Mouse (Mus musculus): Measurements from ENCODE around the gene Pcbp1.
A peak's percentile ranks its signal among the peaks of the same experiment; 100 is the strongest.
"Not testable (repeated sequence)": the region's sequence is repeated elsewhere in the genome, so short reads cannot be mapped to it uniquely, and the experiment has no call there.

The Pcbp1 gene

DNA sequence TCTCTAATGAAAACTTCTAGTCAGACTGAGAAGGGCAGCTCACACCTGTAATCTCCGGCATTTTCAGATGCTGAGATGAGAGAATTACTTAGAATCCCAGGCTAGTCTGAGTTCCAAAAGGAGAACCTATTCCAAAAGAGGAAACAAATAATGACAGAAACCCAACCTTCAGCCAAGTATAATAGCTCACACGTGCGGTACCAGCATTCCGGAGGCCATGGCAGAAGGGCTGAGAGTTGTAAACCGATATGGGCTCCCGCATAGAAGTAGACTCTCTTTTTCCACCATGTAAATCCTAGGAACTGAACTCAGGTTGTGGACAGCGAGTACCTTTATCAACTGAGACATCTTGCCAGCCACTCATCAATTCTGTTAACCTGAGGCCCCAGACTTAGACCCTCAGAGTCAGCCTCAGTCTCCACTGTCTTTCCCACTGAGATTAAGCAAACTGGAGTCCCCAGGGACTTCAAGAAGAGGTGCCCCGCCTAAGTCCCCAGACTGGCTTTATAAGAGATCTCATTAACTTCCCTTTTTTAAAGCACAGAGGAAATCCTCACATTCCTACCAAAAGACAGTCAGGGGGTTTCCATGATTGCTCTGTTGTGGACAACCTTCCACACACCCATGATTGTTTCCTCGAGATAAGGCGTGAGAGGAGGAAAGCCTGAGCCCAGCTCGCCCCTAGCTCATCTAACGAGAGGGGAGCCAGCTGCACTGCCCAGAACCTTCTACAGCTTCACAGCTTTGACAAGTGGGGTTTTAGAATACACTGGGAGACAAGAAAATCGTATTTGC lies 32.5 kb downstream of the Pcbp1 start:
- DNase-seq, result peak in 1 of 2 experiments; percentile 34

DNA sequence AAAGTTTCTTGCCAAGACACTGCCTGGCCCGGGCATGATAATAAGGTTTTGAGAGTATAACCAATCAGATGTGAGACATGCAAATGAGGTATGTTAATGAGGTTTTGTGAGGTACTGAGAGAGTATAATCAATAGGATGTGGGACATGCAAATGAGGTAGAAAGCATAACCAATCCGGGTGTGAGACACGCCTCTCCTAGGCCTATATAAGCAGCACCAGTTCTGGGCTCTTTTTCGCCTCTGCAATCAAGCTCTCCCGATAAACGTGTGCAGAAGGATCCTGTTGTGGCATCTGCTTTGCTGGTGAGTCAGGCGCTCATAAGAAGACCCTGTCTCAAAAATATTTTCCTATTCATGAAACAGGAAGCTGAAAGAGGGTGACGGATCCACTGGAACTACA lies 35.7 kb downstream of the Pcbp1 start:
- not testable (repeated sequence) for DNase-seq

DNA sequence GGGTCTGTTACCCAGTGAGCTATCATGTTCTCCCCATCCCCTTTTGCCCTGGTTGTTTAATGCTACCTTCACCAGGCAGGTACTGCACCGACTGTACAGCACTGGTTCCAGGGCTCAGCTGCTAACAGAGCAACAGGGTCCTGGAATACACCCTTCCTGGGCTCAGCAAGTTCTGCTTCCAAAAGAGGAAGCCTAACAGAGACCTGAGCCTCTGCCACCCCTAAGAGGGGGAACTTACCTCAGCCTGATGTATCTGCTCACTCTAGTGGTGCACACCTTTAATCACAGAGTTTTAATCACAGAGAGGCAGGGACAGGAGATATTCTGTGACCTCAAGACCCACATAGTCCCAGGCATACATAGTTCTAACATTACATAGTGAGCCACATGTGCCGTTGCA lies 36.2 kb downstream of the Pcbp1 start:
- no peak for DNase-seq

DNA sequence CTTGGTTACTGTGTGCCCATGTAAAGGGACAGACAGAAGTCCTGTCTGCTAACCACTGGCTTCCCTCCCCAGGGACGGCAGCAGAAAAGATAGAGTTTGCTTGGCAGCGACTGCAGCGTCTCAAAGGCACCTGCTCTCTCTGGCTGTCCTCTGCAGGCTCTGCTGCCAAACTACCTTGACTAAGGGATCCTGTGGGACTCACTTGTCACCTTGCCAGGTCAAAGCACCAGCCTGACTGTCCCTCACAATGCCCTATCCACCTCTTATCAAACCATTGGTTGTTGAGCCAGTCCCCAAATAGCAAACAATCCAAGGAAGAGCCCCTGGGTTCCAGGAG lies 38.0 kb downstream of the Pcbp1 start:
- DNase-seq, result peak in 1 of 2 experiments; percentile 34

DNA sequence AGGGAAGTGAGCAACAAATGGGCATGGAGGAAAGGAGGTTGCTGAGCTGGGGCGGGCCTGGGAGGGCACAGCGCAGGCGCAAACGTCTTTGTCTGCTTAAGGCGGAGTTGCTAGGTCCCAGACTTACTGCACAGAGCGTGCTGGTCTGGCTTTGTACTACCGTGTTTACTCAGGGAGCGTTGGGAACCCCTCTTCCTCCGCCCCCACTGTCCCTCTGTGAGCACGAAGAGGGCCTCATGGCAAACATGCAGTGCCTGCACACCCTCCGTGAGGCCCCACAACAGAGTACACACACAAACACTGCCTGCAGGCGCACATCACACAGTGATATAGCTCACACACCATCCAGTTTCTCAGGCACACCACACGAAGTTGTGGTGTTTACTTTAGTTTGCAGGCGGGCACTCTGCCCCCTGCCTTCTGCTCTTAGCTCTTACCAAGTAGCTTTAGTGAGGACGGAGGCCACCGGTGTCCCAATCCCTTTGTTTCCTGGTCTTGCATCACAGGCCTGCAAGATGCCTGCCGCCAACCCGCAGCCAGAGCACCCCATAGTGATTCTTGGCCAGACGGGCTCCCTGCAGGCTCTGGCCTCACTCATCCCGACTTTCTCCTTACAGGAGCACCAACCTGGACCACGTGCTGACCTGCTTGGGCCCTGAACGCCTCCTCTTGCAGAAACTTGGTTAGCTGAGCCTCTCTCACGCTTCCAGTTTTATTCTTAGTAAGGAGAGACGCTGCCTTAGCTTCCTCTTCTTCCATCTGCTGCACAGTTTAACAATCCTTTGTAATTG lies 38.6 kb downstream of the Pcbp1 start:
- peak; percentile 80 to 83 for DNase-seq

DNA sequence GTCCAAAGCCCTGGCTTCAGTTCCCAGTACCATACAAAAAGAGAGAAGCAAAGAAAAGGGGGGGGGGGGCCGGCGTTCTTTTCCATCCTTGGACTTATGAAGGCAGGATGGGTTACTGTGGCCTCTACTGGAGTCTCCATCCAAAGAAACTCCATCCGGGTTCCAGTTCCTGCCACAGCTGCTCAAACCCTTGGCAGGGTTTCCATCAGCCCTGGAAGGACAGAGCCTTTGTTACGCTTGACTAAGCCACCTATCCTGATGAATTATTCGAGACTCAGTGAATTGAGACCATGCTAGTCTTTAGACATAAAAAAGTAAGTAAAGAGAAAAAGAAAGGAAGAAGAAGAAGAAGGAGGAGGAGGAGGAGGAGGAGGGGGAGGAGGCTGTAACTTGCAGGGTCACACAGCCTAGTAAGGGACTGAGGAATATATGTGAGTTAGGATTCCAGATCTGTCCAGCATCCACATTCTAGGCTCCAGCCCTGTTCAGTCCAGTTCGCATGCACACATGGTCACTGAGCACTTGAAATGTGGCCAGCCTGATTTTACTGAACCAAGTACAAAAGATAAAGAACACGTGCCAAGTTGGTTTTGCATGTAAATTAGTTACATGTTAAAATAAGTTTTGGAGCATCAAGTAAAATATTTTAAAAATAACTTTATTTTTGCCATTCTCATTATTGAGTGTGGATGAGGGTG lies 40.0 kb downstream of the Pcbp1 start:
- DNase-seq, result peak; percentile 63 to 72

DNA sequence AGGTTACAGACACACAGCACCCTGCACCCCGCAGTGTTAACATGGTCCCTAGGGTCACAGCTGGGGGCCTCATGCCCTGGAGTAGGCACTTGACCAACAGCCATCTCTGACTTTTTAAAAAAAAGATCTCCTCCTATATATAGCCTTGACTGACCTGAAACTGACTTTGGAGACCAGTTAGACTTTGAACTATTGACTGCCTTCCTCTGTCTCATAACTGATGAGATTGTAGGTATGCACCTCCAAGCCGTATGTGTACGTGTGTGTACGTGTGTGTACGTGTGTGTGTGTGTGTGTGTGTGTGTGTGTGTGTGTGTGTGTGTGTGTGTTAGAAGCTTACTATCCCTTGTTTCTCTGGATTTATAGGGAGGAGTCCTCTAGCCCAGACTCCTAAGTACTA lies 44.2 kb downstream of the Pcbp1 start:
- DNase-seq, result no peak

DNA sequence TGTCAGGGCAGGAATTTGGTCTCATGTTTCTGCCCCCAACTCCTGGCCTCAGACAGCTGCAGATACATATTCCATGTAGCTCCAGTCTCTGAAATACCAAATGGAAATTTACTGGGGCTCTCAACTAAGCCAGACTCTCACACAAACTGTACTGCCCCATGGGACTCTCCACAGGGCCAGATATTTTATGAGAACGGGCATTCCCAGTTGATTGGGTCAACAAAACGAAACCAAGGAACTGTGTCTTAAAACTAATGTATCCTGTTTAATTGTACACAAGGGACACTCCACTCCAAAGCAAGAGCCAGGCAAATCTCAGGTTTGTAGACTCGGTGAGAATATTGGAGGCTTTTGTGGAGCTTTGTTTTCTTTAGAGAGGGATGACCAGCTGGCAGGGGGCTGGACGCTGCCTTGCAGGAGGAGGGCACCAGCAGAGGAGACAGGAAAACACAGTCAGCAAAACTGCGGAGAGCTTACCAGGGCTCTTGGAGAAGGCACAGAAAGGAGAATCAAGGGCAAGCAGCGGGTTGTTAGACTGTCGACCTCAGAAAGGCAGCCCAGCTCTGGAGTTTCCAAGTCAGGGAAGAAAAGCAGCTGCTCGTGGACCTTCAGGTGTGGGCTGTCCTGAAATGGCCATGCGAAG lies 45.8 kb downstream of the Pcbp1 start:
- peak; percentile 70 to 74 for DNase-seq

DNA sequence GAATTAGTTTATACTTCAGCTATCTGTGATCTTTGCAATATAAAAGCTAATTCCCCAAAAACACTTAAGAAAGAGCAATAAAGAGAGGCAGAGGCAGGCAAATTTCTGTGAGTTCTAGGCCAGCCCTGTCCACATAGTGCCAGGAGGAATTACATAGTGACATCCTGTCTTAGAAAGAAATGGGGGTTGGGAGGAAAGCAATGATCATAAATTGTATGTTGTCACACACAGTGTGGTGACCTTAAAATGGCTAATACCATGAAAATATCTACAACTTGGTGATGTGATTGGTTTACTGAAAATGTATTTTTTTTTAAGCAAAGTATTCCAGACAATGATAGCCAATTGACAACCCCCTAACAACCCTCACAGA lies 46.3 kb downstream of the Pcbp1 start:
- DNase-seq, result no peak

DNA sequence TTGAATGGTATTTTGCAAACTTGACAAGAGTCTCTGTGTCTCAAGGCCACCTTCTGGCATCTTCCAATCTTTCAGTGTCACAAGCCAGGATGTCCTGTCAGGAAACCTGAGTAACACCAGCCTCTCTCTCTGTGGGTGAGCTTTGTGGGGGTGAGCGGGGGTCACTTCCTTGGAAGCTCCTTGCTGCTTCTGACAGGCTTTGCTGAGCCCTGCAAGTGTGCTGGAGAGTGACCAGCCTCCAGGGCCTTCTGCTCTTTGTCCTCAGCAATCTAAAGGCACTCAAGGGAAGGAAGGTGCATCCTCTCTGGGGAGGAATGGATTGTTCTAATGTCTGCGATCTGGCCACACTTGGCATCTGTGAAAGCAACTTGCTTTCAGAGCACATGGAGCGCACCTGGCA lies 46.8 kb downstream of the Pcbp1 start:
- peak; percentile 74 to 77 for DNase-seq

DNA sequence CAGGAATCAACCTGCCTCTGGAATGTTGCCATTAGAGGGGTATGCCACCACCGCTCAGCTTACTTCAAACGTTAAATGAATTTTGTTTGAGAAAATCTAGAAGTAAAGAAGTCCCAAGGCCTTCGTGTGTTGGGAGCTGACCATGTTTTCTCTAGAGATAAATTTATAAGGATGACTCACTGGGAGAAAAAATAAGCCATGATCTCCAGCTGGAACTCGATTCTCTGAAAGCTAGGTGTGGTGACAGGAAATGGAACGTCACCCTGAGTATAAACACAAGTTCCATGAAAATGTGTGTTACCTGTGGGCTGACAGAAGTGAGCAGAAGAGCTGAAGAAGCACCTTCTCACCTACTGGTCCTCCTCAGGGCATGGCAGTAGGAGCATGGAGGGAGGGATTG lies 49.2 kb downstream of the Pcbp1 start:
- DNase-seq, result no peak

DNA sequence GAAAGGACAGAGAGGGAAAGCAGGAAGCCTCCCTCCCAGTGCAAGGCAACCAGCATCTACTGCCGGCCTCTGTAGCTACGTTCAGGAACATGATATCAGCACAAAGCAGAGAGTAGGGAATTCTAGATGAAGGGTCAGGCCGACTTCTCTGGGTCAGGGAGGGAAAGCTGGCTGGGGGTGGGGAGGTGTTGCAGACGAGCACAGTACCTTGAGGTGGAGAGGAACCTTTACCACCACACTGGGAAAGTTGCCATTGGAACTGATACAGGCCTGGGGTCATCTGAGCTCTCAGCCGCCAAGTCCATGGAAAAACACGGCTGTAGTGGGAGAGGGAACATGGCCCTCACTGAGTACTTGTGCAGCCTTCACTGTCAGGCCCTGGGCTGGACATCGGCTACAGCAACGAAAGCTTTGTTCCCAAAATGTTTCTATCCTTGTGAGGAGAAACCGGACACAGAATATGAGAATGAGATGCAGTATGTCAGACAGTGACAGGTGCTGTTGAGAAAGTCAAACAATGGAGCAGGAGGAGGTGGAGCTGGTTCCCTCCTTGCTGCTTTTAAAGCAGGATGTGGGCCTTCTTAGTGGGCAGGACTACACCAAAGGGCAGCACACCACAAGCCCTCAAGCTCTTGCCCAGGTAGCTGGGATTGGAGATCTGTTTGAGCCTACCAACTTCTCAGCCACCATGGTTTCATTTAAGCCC lies 50.5 kb downstream of the Pcbp1 start:
- peak; percentile 35 to 56 for DNase-seq

DNA sequence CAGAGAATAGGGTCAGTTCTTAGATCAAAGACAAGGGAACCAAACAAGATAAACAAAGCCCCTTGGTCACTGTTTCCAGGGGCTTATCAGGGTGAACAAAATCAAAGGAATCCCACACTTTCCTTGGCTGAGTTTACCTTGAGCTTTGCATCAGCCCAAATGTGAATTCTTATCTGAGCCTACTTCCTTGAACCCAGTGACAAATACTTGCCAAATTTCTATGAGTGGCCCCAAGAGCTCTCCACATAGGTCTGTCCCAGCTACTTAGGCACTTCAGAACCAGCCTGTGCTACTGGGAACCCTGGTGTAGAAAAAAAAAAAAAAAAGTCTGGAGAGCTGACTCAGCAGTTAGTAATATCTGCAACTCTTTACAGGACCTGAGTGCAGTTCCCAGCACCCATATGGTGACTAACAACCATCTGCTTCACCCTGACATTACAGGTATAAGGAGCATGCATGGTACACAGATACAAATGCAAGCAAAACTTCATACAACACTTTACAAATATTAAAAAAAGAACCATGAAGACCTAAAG lies 51.4 kb downstream of the Pcbp1 start:
- DNase-seq, result no peak

Measured in kidney, postnatal 36 days (tissue).